Mouse (Mus musculus) intestine, embryonic 15.5 days (tissue): ENCODE data around the gene Sh2d3c. TPM values are rescaled to one million over a fixed set of nuclear protein-coding genes. Genes with fewer than 3 reads are reported as not detected.

Experiments used
- ATAC-seq: fragments of 200-750 bp; cut with Nextera tagmentation; 2 replicates; pipeline ENCODE4 v1.8.0; 2017; ENCODE audit warnings: moderate TSS enrichment, moderate library complexity
- H3K27ac ChIP-seq: fragments of 300-500 bp; sonication (generic); 2 replicates; pipeline ENCODE4 v1.5.1; 2015; ENCODE audit warnings: mild to moderate bottlenecking, inconsistent platforms
- H3K27me3 ChIP-seq: fragments of 300-500 bp; sonication (generic); replicated peaks from 2 replicates; pipeline ENCODE4 v1.6.1; 2015; ENCODE audit warnings: inconsistent platforms
- H3K36me3 ChIP-seq: fragments of 300-500 bp; sonication (generic); 2 replicates; pipeline ENCODE4 v1.6.1; 2015; ENCODE audit warnings: inconsistent platforms
- H3K4me1 ChIP-seq: fragments of 300-500 bp; sonication (generic); replicated peaks from 2 replicates; pipeline ENCODE4 v1.6.1; 2015; ENCODE audit warnings: inconsistent platforms
- H3K4me2 ChIP-seq: fragments of 300-500 bp; sonication (generic); replicated peaks from 2 replicates; pipeline ENCODE4 v1.6.1; 2015; ENCODE audit warnings: mild to moderate bottlenecking, inconsistent platforms
- H3K4me3 ChIP-seq: fragments of 300-500 bp; sonication (generic); replicated peaks from 2 replicates; pipeline ENCODE4 v1.5.1; 2015; ENCODE audit warnings: inconsistent platforms
- H3K9ac ChIP-seq: fragments of 300-500 bp; sonication (generic); 2 replicates; pipeline ENCODE4 v1.6.1; 2015; ENCODE audit warnings: inconsistent platforms
- H3K9me3 ChIP-seq: fragments of 300-500 bp; sonication (generic); 2 replicates; pipeline ENCODE4 v1.6.1; 2016; ENCODE audit warnings: inconsistent platforms
- WGBS: fragments of 180-500 bp; shearing (Covaris S2); methylation state at CpG from one replicate; pipeline ENCODE4 v1.1.7; 2015; 5-methylcytosine and 5-hydroxymethylcytosine counted together
- polyA plus RNA-seq: library from polyadenylated mRNA; unstranded; fragments of >200 nt; fragmentation: Nextera tagmentation; extraction: Ambion mirVana; gene quantifications from 2 replicates; pipeline ENCODE4 v1.2.1, GENCODE M21; 2015

Sh2d3c gene
- 27.8 and 28.6 TPM in 2 replicates for polyA plus RNA-seq

DNA sequence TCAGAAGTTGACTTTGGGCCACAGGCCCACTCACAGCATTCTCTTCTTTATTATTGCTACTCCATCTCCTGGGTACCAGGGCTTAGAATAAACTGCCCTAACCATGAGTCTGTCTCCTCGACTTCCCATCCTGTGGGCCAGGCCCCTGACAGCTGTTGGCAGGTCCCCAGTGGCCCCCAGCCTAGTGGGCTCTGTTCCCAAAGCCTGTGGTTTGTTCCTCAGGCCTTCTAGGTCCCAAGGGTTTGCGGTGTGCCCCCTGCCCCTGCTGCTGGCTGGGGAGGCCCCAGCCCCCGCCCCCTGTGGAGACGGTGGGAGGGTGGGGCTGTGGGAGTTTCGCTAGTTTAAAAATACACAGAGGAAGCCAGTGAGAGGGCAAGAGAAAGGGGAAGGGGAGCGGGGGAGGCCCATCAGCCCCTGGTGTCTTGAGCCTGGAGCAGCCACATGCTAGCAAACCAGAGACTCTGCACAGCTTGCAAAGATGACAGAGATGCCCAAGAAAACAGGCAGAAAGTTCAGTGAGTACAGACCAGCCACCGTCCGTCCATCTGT lies at the start of gene Sh2d3c:
Gene Sh2d3c (plus strand): TSS at position 375 of the 549 bp plus-strand sequence.
- Histone ChIP-seq H3K9ac (peak within 1 kb of the TSS; percentile 16), H3K4me1 (peaks cover 26% of the 10 kb centered on the region), H3K4me3 (peak within 1 kb of the TSS; percentile 13), H3K27me3 (no peaks in the 10 kb centered on the region), H3K9me3 (no peaks in the 10 kb centered on the region), H3K36me3 (no peaks in the 10 kb centered on the region), H3K27ac (no peak within 1 kb of the TSS; the same call in 1 of the 2 replicates), H3K4me2 (peak within 1 kb of the TSS; percentile 47)
- WGBS: 28% methylated on average over 8 of the region's 8 CpGs
- peak; percentile 35; the same call in 1 of the 2 replicates for ATAC-seq

DNA sequence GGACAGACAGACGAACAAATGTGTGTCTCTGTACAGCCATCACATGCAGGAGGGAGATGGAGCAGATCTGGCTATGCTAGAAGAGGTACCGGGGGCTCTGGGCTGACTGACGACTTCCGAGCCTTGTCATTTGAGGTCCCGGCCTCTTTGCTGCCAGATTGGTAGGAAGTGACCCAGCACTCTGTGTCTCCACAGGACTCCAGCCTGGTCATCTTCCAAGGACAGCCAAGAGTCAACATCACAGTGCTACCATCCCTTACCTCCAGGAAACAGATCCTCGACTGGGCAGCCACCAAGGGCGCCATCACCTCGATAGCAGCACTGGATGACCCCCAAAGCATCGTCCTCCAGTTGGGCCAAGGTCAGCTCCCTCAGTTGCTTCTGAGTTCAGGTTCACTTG lies 49.7 kb upstream of the Sh2d3c start:
- Histone ChIP-seq H3K4me1 (0 out of 2 replicates have a peak, but pooled peaks cover 4% of the 10 kb centered on the region), H3K9me3 (no peaks in the 10 kb centered on the region), H3K36me3 (0 out of 2 replicates have a peak, but pooled peaks cover 3% of the 10 kb centered on the region), H3K9ac (no peak overlapping the region), H3K4me2 (no peak overlapping the region), H3K27me3 (no peaks in the 10 kb centered on the region), H3K4me3 (no peak overlapping the region), H3K27ac (no peak overlapping the region)
- no peak for ATAC-seq
- 87% methylated on average over 9 of the region's 9 CpGs for WGBS

DNA sequence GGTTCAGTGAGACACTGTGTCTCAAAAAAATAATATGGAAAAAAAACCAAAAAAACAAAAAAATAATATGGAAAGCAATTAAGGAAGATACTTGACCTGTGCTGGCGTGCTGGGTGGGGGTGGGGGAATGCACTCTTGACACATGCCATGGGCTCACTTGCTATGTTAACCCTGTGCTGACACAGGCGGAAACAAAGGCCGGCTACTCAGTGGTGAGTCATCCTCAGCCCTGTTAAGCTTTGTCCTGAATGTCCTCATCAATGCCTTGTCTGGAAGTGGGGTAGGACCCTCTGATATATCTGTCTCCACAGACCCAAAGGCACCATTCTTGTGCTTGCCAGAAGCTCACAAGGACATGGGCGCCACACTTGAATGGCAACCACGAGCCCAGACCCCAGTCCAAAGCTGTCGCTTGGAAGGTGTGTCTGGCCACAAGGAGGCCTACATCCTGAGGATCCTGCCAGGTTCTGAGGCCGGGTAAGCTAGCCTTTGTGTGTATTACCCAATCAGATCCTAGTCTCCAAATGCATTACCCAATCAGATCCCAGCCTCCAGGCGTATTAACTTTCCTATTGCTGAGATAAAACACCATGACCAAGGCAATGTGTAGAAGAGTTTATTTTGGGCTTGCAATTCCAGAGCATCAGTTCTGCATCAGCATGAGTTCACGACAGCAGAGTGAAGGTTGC lies 48.8 kb upstream of the Sh2d3c start:
- no peaks in the 10 kb centered on the region for H3K27me3 ChIP-seq
- 0 out of 2 replicates have a peak overlapping the region, but pooled peaks have one; percentile 78 for H3K27ac ChIP-seq
- H3K4me3 ChIP-seq: no peak overlapping the region
- H3K4me2 ChIP-seq: peak overlapping the region; percentile 42; the same call in 1 of the 2 replicates
- H3K36me3 ChIP-seq: 0 out of 2 replicates have a peak, but pooled peaks cover 3% of the 10 kb centered on the region
- no peak for ATAC-seq
- 0 out of 2 replicates have a peak, but pooled peaks cover 4% of the 10 kb centered on the region for H3K4me1 ChIP-seq
- WGBS: 69% methylated on average over 9 of the region's 9 CpGs
- no peaks in the 10 kb centered on the region for H3K9me3 ChIP-seq
- H3K9ac ChIP-seq: no peak overlapping the region

DNA sequence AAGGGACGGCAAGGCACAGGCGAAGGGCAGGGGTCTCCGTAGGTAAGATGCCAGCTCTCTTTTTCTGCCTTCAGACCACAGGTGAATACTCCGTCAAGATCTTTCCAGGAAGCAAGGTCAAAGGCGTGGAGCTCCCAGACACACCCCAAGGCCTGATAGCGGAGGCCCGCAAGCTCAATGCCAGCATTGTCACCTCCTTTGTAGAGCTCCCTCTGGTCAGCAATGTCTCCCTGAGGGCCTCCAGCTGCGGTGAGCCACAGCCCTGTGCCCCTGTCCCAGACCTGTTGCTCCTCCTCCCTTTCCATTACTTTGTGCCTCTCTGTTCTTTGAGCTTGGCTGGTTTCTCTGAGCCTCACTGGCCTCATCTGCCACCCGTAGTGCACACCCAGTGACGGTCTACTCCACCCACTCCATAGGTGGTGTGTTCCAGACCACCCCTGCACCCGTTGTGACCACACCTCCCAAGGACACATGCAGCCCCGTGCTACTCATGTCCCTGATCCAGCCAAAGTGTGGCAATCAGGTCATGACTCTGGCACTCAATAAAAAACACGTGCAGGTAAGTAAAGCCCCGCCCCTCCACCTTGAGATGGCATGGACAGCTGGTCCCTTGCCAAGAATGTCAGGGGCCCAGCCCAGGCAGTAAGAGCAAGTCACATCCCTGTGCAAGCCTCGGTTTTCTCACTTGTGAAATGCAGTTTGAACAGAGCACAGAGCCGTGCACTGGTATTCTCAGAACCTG lies 47.5 kb upstream of the Sh2d3c start:
- Histone ChIP-seq H3K9me3 (no peaks in the 10 kb centered on the region), H3K27ac (peak overlapping the region; percentile 78), H3K4me1 (0 out of 2 replicates have a peak, but pooled peaks cover 4% of the 10 kb centered on the region), H3K36me3 (0 out of 2 replicates have a peak, but pooled peaks cover 3% of the 10 kb centered on the region), H3K9ac (no peak overlapping the region), H3K27me3 (no peaks in the 10 kb centered on the region), H3K4me3 (no peak overlapping the region; the same call in 1 of the 2 replicates), H3K4me2 (peak overlapping the region; percentile 42)
- 55% methylated on average over 16 of the region's 16 CpGs for WGBS
- ATAC-seq: peak; percentile 95

DNA sequence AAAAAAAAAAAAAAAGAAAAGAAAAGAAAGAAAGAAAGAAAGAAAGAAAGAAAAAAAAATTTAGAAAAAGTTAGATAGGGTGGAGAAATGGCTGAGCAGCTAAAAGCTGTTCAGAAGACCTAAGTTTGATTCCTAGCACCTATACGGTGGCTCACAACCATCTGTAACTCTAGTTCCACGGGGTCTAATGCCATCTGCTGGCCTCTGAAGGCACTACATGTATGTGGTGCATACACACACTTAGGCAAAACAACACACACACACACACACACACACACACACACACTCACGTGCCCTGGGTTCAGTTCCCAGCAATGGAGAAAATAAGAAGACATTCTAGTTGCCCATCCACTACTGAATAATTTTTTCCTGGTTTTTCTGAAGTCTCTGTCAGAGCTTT lies 44.0 kb upstream of the Sh2d3c start:
- Histone ChIP-seq H3K4me3 (no peak overlapping the region), H3K36me3 (no peaks in the 10 kb centered on the region), H3K4me1 (peaks cover 20% of the 10 kb centered on the region), H3K4me2 (no peak overlapping the region), H3K9ac (no peak overlapping the region), H3K27me3 (no peaks in the 10 kb centered on the region), H3K9me3 (no peaks in the 10 kb centered on the region), H3K27ac (no peak overlapping the region)
- 88% methylated on average over 3 of the region's 3 CpGs for WGBS
- no peak for ATAC-seq

DNA sequence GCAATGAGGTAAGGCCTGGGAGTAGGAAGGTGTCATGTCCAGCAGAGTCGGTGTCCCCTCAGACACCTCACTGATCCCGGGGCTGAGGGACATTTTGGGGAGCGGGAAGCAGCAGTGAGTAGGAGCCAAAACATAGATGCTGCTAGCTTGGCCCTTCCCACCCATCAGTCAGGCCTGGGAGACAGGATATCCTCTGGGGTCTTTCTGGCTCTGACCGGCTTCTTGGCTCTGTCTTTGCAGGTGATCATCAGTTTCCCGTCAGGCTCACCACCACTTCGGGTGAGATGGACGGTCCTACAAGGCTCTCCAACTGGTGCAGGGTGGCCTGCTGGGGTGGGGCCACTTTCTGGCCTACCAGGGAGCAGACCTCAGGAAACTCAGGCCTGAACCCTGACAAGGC lies 43.2 kb upstream of the Sh2d3c start:
- Histone ChIP-seq H3K4me2 (no peak overlapping the region), H3K4me3 (no peak overlapping the region), H3K27me3 (no peaks in the 10 kb centered on the region), H3K9me3 (no peaks in the 10 kb centered on the region), H3K4me1 (peaks cover 27% of the 10 kb centered on the region), H3K36me3 (0 out of 2 replicates have a peak, but pooled peaks cover under 1% of the 10 kb centered on the region), H3K9ac (no peak overlapping the region), H3K27ac (no peak overlapping the region)
- no peak for ATAC-seq
- 85% methylated on average over 7 of the region's 7 CpGs for WGBS

DNA sequence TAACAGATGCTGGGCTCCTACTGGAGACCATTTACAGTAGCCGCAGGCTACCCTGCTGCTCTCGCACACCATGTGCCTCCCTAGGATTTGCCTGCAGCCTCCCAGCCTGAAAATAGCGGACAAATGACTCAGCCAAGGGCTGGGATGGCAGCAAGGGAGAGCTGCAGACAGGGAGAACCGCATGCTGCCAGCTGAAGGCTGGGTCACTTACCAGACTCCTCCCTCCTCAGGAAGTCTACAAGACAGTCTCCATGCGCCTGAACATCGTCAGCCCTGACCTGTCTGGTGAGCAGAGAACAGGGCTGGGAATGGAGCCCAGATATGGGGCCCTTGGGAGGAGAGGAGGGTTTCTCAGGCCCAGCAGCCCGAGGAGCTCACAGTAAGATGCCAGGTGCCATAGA lies 40.8 kb upstream of the Sh2d3c start:
- Histone ChIP-seq H3K4me1 (peaks cover 28% of the 10 kb centered on the region), H3K4me2 (no peak overlapping the region), H3K27ac (peak overlapping the region; percentile 79), H3K36me3 (peaks cover 20% of the 10 kb centered on the region; the same call in 1 of the 2 replicates), H3K27me3 (no peaks in the 10 kb centered on the region), H3K9me3 (no peaks in the 10 kb centered on the region), H3K9ac (peak overlapping the region; percentile 1; the same call in 1 of the 2 replicates), H3K4me3 (no peak overlapping the region)
- ATAC-seq: peak; percentile 60
- 27% methylated on average over 7 of the region's 7 CpGs for WGBS

DNA sequence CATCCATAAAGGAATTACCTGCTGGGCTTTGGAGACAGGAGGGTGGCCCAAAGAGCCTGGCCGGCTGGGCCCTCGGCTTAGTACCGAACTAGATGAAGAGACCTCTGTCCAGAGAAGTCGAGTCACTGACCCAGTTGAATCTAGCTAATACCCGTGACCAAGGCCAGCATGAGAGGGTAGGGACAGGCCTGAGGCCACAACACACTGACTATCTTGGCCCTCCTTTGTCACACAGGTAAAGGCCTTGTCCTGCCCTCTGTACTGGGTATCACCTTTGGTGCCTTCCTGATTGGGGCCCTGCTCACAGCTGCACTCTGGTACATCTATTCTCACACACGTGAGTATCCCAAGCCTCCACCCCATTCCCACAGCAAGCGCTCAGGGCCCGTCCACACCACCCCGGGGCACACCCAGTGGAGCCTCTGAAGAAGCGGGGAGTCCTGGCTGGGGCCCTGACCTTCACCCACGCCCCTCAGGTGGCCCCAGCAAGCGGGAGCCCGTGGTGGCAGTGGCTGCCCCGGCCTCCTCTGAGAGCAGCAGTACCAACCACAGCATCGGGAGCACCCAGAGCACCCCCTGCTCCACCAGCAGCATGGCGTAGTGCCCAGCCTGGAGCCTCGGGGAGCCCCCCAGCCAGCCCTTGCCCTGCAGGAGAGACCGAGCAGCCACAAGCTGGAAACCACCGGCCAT lies 39.7 kb upstream of the Sh2d3c start:
- no peak overlapping the region for H3K4me3 ChIP-seq
- peak overlapping the region; percentile 79 for H3K27ac ChIP-seq
- ATAC-seq: peak; percentile 58
- peaks cover 28% of the 10 kb centered on the region for H3K4me1 ChIP-seq
- no peaks in the 10 kb centered on the region for H3K9me3 ChIP-seq
- WGBS: 77% methylated on average over 19 of the region's 19 CpGs
- no peak overlapping the region for H3K4me2 ChIP-seq
- peaks cover 28% of the 10 kb centered on the region for H3K36me3 ChIP-seq
- no peaks in the 10 kb centered on the region for H3K27me3 ChIP-seq
- no peak overlapping the region for H3K9ac ChIP-seq

DNA sequence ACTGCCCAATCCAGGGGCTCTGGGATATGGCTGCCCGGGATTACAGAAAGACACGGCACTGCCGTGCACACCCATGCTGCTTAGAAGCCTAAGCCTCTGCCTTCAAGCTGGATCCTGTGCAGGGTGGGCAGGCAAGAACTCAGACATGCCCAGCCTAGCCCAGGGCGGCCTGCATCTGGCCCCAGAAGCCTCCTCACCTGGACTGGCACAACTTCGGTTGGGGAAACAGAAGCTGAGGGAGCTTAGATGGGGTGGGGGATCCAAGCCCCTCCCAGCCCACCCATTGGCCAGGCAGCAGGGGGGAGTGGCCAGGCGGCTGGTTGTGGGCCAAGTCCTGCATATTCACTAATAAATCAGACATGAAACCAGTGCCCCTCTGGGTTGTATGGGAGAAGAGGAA lies 39.1 kb upstream of the Sh2d3c start:
- Histone ChIP-seq H3K4me1 (peaks cover 28% of the 10 kb centered on the region), H3K36me3 (peaks cover 34% of the 10 kb centered on the region), H3K9ac (no peak overlapping the region), H3K27ac (peak overlapping the region; percentile 79), H3K9me3 (no peaks in the 10 kb centered on the region), H3K4me3 (no peak overlapping the region), H3K27me3 (no peaks in the 10 kb centered on the region), H3K4me2 (no peak overlapping the region)
- peak; percentile 12; the same call in 1 of the 2 replicates for ATAC-seq
- WGBS: 59% methylated on average over 6 of the region's 6 CpGs

DNA sequence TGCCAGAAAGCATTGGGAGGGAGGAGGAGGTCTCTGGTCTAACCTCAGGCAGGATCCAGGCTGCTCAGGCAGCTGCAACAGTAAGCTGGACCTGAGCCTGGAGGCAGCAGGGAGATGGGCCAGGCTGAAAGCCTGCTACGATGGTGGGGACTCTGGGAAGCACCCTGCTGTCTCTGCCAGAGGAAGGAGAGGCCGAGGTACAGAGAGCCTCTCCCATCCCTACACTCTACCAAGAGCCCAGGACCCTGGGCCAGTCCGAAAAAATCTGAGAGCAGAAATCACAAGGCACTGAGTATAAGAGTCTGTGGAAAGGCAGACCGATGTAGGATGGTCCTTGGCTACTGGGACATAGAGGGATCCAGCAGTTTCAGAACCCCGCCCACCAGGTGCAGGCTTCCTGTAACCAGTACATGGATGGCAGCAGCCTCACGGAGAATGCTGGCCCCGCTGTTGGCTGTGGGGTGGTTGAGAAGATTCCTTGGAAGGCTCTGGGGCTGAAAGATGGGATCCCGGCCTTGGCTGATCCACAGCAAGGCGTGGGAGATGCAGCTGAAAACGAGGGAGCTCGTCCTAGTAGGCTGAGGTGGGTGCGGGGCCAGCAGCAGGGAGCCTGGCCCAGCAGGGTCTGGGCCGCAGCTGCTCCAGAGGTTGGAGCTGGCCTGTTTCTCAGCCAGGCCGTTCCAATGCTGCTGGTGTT lies 38.0 kb upstream of the Sh2d3c start:
- no peak overlapping the region for H3K9ac ChIP-seq
- peak overlapping the region; percentile 29; the same call in 1 of the 2 replicates for H3K27ac ChIP-seq
- H3K36me3 ChIP-seq: peaks cover 43% of the 10 kb centered on the region
- H3K27me3 ChIP-seq: no peaks in the 10 kb centered on the region
- 76% methylated on average over 14 of the region's 14 CpGs for WGBS
- H3K4me3 ChIP-seq: no peak overlapping the region
- H3K4me1 ChIP-seq: peaks cover 28% of the 10 kb centered on the region
- no peak overlapping the region for H3K4me2 ChIP-seq
- no peaks in the 10 kb centered on the region for H3K9me3 ChIP-seq
- ATAC-seq: no peak

DNA sequence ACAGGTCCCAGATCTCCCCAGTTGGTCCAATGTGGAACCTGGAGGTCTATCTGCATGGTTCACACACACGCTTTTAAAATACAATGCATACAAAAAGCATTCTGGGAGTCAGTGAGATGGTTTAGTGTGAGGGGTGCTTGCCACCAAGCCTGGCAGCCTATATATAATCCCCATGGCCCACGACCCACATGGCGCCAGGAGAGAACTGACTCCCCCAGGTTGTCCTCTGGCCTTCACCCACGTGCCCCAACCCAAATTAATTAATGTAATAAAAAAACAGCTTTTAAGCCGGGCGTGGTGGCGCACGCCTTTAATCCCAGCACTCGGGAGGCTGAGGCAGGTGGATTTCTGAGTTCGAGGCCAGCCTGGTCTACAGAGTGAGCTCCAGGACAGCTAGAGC lies 37.2 kb upstream of the Sh2d3c start:
- no peak for ATAC-seq
- H3K27me3 ChIP-seq: no peaks in the 10 kb centered on the region
- 88% methylated on average over 10 of the region's 10 CpGs for WGBS
- no peak overlapping the region for H3K9ac ChIP-seq
- H3K36me3 ChIP-seq: peaks cover 44% of the 10 kb centered on the region
- no peak overlapping the region for H3K4me2 ChIP-seq
- no peak overlapping the region for H3K4me3 ChIP-seq
- H3K4me1 ChIP-seq: peaks cover 28% of the 10 kb centered on the region
- H3K27ac ChIP-seq: no peak overlapping the region
- H3K9me3 ChIP-seq: no peaks in the 10 kb centered on the region
